Mouse (Mus musculus) urinary bladder, adult 18-20 months (tissue): ENCODE data around the gene Foxn3.

ENCODE experiments used
- DNase-seq, 2 experiments: peaks; one replicate each; pipeline ENCODE4 v3.0.0; 2022; ENCODE audit warnings: low spot score in 2 of 2, mixed read lengths in 2 of 2

The Foxn3 gene

GRCm38 (mm10) chr12:99418476-99419395 lies 144.6 kb downstream of the Foxn3 start:
- no peak for DNase-seq

GRCm38 (mm10) chr12:99417885-99418284 lies 145.5 kb downstream of the Foxn3 start:
- no peak for DNase-seq

- DNase-seq: no peak
Observed at GRCm38 (mm10) chr12:99415538-99415937, 147.8 kb downstream of the Foxn3 start.

- DNase-seq: no peak
Observed at GRCm38 (mm10) chr12:99412496-99412895, 150.9 kb downstream of the Foxn3 start.

GRCm38 (mm10) chr12:99412034-99412433 lies 151.3 kb downstream of the Foxn3 start:
- DNase-seq: no peak

- no peak for DNase-seq
Observed at GRCm38 (mm10) chr12:99408651-99409050, 154.7 kb downstream of the Foxn3 start.

GRCm38 (mm10) chr12:99408089-99408488 lies 155.3 kb downstream of the Foxn3 start:
- no peak for DNase-seq

GRCm38 (mm10) chr12:99407318-99407716 lies 156.1 kb downstream of the Foxn3 start:
- no peak for DNase-seq

GRCm38 (mm10) chr12:99406697-99407317 lies 156.6 kb downstream of the Foxn3 start:
- no peak for DNase-seq

- DNase-seq: peak in 1 of 2 experiments; percentile 22
Observed at GRCm38 (mm10) chr12:99406254-99406653, 157.1 kb downstream of the Foxn3 start.

GRCm38 (mm10) chr12:99405401-99405800 lies 158.0 kb downstream of the Foxn3 start:
- no peak for DNase-seq

GRCm38 (mm10) chr12:99403004-99403403 lies 160.4 kb downstream of the Foxn3 start:
- no peak for DNase-seq

GRCm38 (mm10) chr12:99400907-99401306 lies 162.5 kb downstream of the Foxn3 start:
- no peak for DNase-seq

- DNase-seq: no peak
Observed at GRCm38 (mm10) chr12:99399575-99399974, 163.8 kb downstream of the Foxn3 start.

- no peak for DNase-seq
Observed at GRCm38 (mm10) chr12:99396461-99396860, 166.9 kb downstream of the Foxn3 start.

- no peak for DNase-seq
Observed at GRCm38 (mm10) chr12:99395082-99395481, 168.3 kb downstream of the Foxn3 start.

GRCm38 (mm10) chr12:99394676-99395075 lies 168.7 kb downstream of the Foxn3 start:
- DNase-seq: no peak

- no peak for DNase-seq
Observed at GRCm38 (mm10) chr12:99393867-99394630, 169.3 kb downstream of the Foxn3 start.

- DNase-seq: peak; percentile 82 to 88
Observed at GRCm38 (mm10) chr12:99392944-99393866, 170.2 kb downstream of the Foxn3 start.

GRCm38 (mm10) chr12:99391942-99392880 lies 171.2 kb downstream of the Foxn3 start:
- DNase-seq: peak; percentile 100
